Mouse (Mus musculus) intestine, embryonic 16.5 days (tissue): ENCODE measurements around the gene Cog5. TPM values are rescaled to one million over a fixed set of nuclear protein-coding genes. Genes with fewer than 3 reads are reported as not detected.

Experiments used
- ATAC-seq: fragments of 200-750 bp; cut with Nextera tagmentation; 2 replicates; pipeline ENCODE4 v1.8.0; 2017; ENCODE audit warnings: moderate TSS enrichment, moderate library complexity
- H3K27ac ChIP-seq: fragments of 300-500 bp; sonication (generic); 2 replicates; pipeline ENCODE4 v1.5.1; 2014; ENCODE audit warnings: mild to moderate bottlenecking, low read length
- H3K27me3 ChIP-seq: fragments of 300-500 bp; sonication (generic); replicated peaks from 2 replicates; pipeline ENCODE4 v1.6.1; 2014; ENCODE audit warnings: low read length, control low read depth, mixed read lengths; ENCODE audit not compliant: control insufficient read depth, insufficient read depth
- H3K36me3 ChIP-seq: fragments of 300-500 bp; sonication (generic); 2 replicates; pipeline ENCODE4 v1.6.1; 2014; ENCODE audit warnings: low read length, control low read depth; ENCODE audit not compliant: control insufficient read depth, insufficient read depth
- H3K4me1 ChIP-seq: fragments of 300-500 bp; sonication (generic); 2 replicates; pipeline ENCODE4 v1.6.1; 2014; ENCODE audit warnings: low read length, control low read depth, mixed read lengths; ENCODE audit not compliant: control insufficient read depth, insufficient read depth
- H3K4me2 ChIP-seq: fragments of 300-500 bp; sonication (generic); 2 replicates; pipeline ENCODE4 v1.6.1; 2014; ENCODE audit warnings: low read depth, low read length, control low read depth
- H3K4me3 ChIP-seq: fragments of 300-500 bp; sonication (generic); 2 replicates; pipeline ENCODE4 v1.5.1; 2014; ENCODE audit warnings: mild to moderate bottlenecking, low read length
- H3K9ac ChIP-seq: fragments of 300-500 bp; sonication (generic); 2 replicates; pipeline ENCODE4 v1.6.1; 2014; ENCODE audit warnings: low read depth, low read length
- H3K9me3 ChIP-seq: fragments of 300-500 bp; sonication (generic); 2 replicates; pipeline ENCODE4 v1.6.1; 2016; ENCODE audit warnings: low read length, control low read depth; ENCODE audit not compliant: control insufficient read depth
- WGBS: fragments of 180-500 bp; shearing (Covaris S2); extraction: QIAGEN DNeasy Blood & Tissue Kit; methylation state at CpG from one replicate; pipeline ENCODE4 v1.1.7; 2014; 5-methylcytosine and 5-hydroxymethylcytosine counted together
- polyA plus RNA-seq: library from polyadenylated mRNA; unstranded; fragments of >200 nt; fragmentation: Nextera tagmentation; extraction: Ambion mirVana; gene quantifications from 2 replicates; pipeline ENCODE4 v1.2.1, GENCODE M21; 2015

Gene Cog5
- polyA plus RNA-seq, 1 experiment from 2014 or later = 20.6 TPM

DNA sequence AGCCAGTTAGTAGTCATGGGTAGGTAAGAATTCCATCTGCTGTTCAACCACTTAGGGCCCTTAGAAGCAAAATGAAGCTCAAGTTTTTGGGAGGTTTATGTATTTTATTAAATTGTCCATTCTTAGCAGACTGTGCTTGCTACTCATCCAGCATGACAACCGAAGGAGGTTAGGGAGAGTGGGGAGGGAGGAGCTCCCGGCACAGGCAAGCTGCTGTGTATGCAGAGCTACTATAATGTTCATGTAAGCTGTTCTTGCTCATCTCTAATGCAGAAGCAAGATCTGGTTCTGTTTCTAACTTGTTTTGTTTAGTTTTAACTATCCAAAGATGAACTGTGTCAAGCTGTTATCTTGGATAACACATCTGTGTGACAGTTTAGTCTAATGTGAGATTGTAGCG, 199.4 kb downstream of the Cog5 start:
- WGBS = 59% methylated on average over 3 of the region's 3 CpGs
- Histone ChIP-seq H3K9ac (no peak overlapping the region), H3K9me3 (no peaks in the 10 kb centered on the region), H3K36me3 (no peaks in the 10 kb centered on the region), H3K4me1 (no peaks in the 10 kb centered on the region), H3K27me3 (no peaks in the 10 kb centered on the region), H3K4me3 (no peak overlapping the region), H3K4me2 (no peak overlapping the region), H3K27ac (no peak overlapping the region)
- no peak for ATAC-seq

- Histone ChIP-seq H3K4me2 (no peak overlapping the region), H3K36me3 (no peaks in the 10 kb centered on the region), H3K4me3 (no peak overlapping the region), H3K27me3 (no peaks in the 10 kb centered on the region), H3K4me1 (no peaks in the 10 kb centered on the region), H3K9ac (no peak overlapping the region), H3K9me3 (no peaks in the 10 kb centered on the region), H3K27ac (no peak overlapping the region)
- 80% methylated on average over 2 of the region's 2 CpGs for WGBS
- no peak for ATAC-seq
Observed at GRCm38 (mm10) chr12:31854817-31855216, 200.1 kb downstream of the Cog5 start.

- Histone ChIP-seq H3K4me3 (no peak overlapping the region), H3K4me1 (no peaks in the 10 kb centered on the region), H3K9ac (no peak overlapping the region), H3K27me3 (no peaks in the 10 kb centered on the region), H3K27ac (no peak overlapping the region), H3K9me3 (no peaks in the 10 kb centered on the region), H3K36me3 (no peaks in the 10 kb centered on the region), H3K4me2 (no peak overlapping the region)
- WGBS = 86% methylated on average over 7 of the region's 7 CpGs
- no peak for ATAC-seq
Observed at GRCm38 (mm10) chr12:31857784-31858183, 203.1 kb downstream of the Cog5 start.

DNA sequence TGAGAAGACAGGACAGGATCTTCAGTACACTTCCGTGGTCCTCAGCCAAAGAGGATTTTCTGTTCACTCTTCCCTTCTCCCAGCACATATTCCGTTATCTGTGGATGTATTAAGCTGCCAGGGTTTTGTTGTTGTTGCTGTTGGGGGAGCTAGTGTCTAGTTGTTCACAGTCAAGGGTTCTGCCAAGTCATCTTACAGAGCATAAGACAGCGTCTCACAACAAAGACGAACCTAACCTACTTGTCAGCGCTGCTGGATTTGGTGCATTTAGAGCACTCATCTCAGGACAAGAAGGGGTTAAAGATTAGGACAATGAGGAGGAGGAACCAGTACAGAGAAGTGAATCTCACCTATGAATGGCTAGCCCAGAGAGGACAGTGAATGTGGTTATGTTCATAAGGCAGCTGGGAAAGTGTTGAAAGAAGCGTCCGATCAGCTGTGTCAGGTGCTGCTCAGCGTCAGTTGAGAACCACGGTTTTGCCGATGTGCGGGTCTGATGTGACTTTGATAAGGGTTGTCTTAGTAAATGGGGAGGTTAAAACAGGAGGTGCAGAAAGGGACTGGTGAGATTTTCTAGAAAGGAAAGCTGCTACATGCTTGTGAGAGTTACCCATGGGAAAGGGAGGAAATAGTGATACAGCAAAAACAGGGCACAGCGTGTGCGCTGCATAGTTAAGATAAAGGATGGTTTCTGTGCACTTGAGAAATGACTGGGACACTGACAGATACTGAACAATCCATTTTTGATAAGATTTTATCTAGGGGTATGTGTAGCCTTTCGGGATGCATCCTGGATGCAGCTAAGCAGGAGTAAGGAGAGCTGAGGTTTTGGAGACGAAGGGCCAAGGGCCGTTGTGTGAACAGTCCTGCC, 208.2 kb downstream of the Cog5 start:
- 88% methylated on average over 16 of the region's 16 CpGs for WGBS
- no peaks in the 10 kb centered on the region for H3K4me1 ChIP-seq
- H3K9me3 ChIP-seq = no peaks in the 10 kb centered on the region
- H3K9ac ChIP-seq = no peak overlapping the region
- no peaks in the 10 kb centered on the region for H3K36me3 ChIP-seq
- no peak for ATAC-seq
- no peak overlapping the region for H3K27ac ChIP-seq
- no peak overlapping the region for H3K4me2 ChIP-seq
- no peaks in the 10 kb centered on the region for H3K27me3 ChIP-seq
- no peak overlapping the region for H3K4me3 ChIP-seq

GRCm38 (mm10) chr12:31876775-31877174, 222.1 kb downstream of the Cog5 start:
- Histone ChIP-seq H3K4me3 (no peak overlapping the region), H3K9ac (no peak overlapping the region), H3K4me1 (no peaks in the 10 kb centered on the region), H3K9me3 (no peaks in the 10 kb centered on the region), H3K27ac (no peak overlapping the region), H3K4me2 (no peak overlapping the region), H3K27me3 (no peaks in the 10 kb centered on the region), H3K36me3 (no peaks in the 10 kb centered on the region)
- ATAC-seq = no peak
- 84% methylated on average over 4 of the region's 4 CpGs for WGBS

- 43% methylated on average over 1 of the region's 1 CpGs for WGBS
- ATAC-seq = peak; percentile 99
- H3K27ac ChIP-seq = peak overlapping the region; percentile 33; the same call in 1 of the 2 replicates
Observed at GRCm38 (mm10) chr12:31882736-31883135, 228.1 kb downstream of the Cog5 start.

DNA sequence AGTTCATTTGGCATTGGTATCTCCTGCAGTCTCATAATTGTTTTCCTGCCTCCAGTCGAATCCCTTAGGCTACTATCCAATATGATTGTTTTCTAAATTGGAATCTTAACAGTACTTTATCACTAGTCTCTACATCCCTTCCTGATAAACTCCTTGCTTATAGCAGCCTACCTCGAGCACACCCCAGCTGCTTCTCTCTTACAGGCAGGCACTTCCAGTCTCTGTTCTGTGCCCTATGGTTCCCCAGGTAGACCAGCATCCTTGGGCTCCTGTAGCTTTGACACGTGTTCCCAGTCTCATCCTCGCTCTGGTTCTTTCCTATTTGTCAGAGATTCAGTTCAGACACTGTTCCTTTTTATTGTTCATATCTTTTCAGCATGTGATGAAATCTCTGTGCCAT, 229.7 kb downstream of the Cog5 start:
- H3K36me3 ChIP-seq = no peaks in the 10 kb centered on the region
- H3K4me2 ChIP-seq = no peak overlapping the region
- H3K4me1 ChIP-seq = peaks cover 4% of the 10 kb centered on the region; the same call in 1 of the 2 replicates
- H3K9ac ChIP-seq = no peak overlapping the region
- no peak overlapping the region for H3K27ac ChIP-seq
- no peak overlapping the region for H3K4me3 ChIP-seq
- no peaks in the 10 kb centered on the region for H3K27me3 ChIP-seq
- ATAC-seq = no peak
- no peaks in the 10 kb centered on the region for H3K9me3 ChIP-seq
- WGBS = 83% methylated on average over 4 of the region's 4 CpGs

More at GRCm38 (mm10) chr12:31882736-31883135, 228.1 kb downstream of the Cog5 start:
- Histone ChIP-seq H3K36me3 (no peaks in the 10 kb centered on the region), H3K9ac (no peak overlapping the region), H3K4me2 (no peak overlapping the region), H3K27me3 (no peaks in the 10 kb centered on the region), H3K4me3 (no peak overlapping the region), H3K4me1 (peaks cover 4% of the 10 kb centered on the region; the same call in 1 of the 2 replicates), H3K9me3 (no peaks in the 10 kb centered on the region)

GRCm38 (mm10) chr12:31885084-31885483, 230.4 kb downstream of the Cog5 start:
- Histone ChIP-seq H3K4me3 (no peak overlapping the region), H3K9ac (no peak overlapping the region), H3K27ac (no peak overlapping the region), H3K4me2 (no peak overlapping the region), H3K9me3 (no peaks in the 10 kb centered on the region), H3K36me3 (no peaks in the 10 kb centered on the region), H3K27me3 (no peaks in the 10 kb centered on the region), H3K4me1 (peaks cover 4% of the 10 kb centered on the region; the same call in 1 of the 2 replicates)
- 76% methylated on average over 4 of the region's 4 CpGs for WGBS
- no peak for ATAC-seq

GRCm38 (mm10) chr12:31885844-31886606, 231.4 kb downstream of the Cog5 start:
- 94% methylated on average over 11 of the region's 11 CpGs for WGBS
- ATAC-seq = no peak
- peaks cover 4% of the 10 kb centered on the region; the same call in 1 of the 2 replicates for H3K4me1 ChIP-seq

More at GRCm38 (mm10) chr12:31885844-31886606, 231.4 kb downstream of the Cog5 start:
- no peak overlapping the region for H3K4me2 ChIP-seq
- no peak overlapping the region for H3K4me3 ChIP-seq
- H3K27ac ChIP-seq = no peak overlapping the region
- H3K9ac ChIP-seq = no peak overlapping the region
- no peaks in the 10 kb centered on the region for H3K27me3 ChIP-seq
- no peaks in the 10 kb centered on the region for H3K36me3 ChIP-seq
- H3K9me3 ChIP-seq = no peaks in the 10 kb centered on the region
